Mouse (Mus musculus): ENCODE results near the gene Rasgrf1.

DNA sequence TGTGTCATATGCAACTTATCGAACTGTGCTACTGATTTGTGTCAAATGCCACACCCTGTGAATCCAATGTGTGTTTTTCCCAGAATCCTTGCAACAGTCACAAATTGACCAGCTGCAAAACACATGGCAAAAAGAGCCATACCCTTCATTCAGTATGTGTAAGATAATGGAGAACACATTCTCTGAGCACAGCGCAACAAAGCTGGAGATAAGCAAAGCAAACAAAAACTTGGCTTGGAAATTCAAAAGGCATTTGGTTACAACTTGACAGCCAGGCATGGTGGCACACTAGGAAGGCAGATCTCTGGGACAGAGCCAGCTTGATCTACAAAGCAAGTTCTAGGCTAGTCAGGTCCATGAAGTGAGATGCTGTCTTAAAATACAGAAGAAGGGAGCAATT, 6.9 kb upstream of the Rasgrf1 start:
- TF ChIP-seq ELF1 (IDR thresholded peaks at IDR 0.05; ENCODE audit: low read depth, low read length) (no peak), ZNF384 (IDR thresholded peaks at IDR 0.05; ENCODE audit: low read depth, low read length) (no peak), POLR2A (IDR thresholded peaks at IDR 0.05; ENCODE audit: low read depth, low read length) (no peak), CTCF (conservative IDR thresholded peaks at IDR 0.05 in 1 of 2, IDR thresholded peaks at IDR 0.05 in 1 of 2; ENCODE audit: low read depth in 2 of 2, low read length in 2 of 2) (no peak), RAD21 (IDR thresholded peaks at IDR 0.05; ENCODE audit: low read depth, low read length) (no peak), MEF2A (IDR thresholded peaks at IDR 0.05; ENCODE audit: borderline replicate concordance, low read depth, low read length) (no peak), PAX5 (IDR thresholded peaks at IDR 0.05; ENCODE audit: low read length) (no peak), ETS1 (conservative IDR thresholded peaks at IDR 0.05; ENCODE audit: low read depth, low read length) (no peak)
